Mouse (Mus musculus): ENCODE measurements at regions not wholly inside any gene's neighbourhood (a gene's known extent, or its start where the extent isn't known, plus 50 kb on each side); places are given as distances from the start of the nearest gene placed in this dataset.

GRCm38 (mm10) chr16:39751748-39752147 lies 232.4 kb upstream of the Lsamp start:
- H3K9ac ChIP-seq, result no peak overlapping the region
- H3K4me2 ChIP-seq, result no peak overlapping the region
- no peaks in the 10 kb centered on the region for H3K4me1 ChIP-seq (replicated peaks)
- no peak for ATAC-seq (ENCODE audit: low read depth)
- WGBS, result 86% methylated on average over 2 of the region's 2 CpGs
- no peak overlapping the region for H3K4me3 ChIP-seq
- H3K27me3 ChIP-seq, result no peaks in the 10 kb centered on the region
- H3K9me3 ChIP-seq, result no peaks in the 10 kb centered on the region
- no peak overlapping the region for H3K27ac ChIP-seq (replicated peaks)
- no peaks in the 10 kb centered on the region for H3K36me3 ChIP-seq

GRCm38 (mm10) chr16:39801063-39801462 lies 183.1 kb upstream of the Lsamp start:
- Histone ChIP-seq H3K36me3 (no peaks in the 10 kb centered on the region), H3K4me2 (no peak overlapping the region), H3K9ac (no peak overlapping the region), H3K9me3 (no peaks in the 10 kb centered on the region), H3K4me3 (no peak overlapping the region), H3K27ac (replicated peaks) (no peak overlapping the region), H3K27me3 (no peaks in the 10 kb centered on the region), H3K4me1 (replicated peaks) (peaks cover 4% of the 10 kb centered on the region)
- WGBS, result 14% methylated on average over 3 of the region's 3 CpGs
- no peak for ATAC-seq (ENCODE audit: low read depth)

GRCm38 (mm10) chr16:39820131-39820530 lies 164.0 kb upstream of the Lsamp start:
- ATAC-seq (ENCODE audit: low read depth), result no peak
- Histone ChIP-seq H3K4me2 (no peak overlapping the region), H3K27me3 (no peaks in the 10 kb centered on the region)

GRCm38 (mm10) chr16:39834241-39834640 lies 149.9 kb upstream of the Lsamp start:
- no peak overlapping the region for H3K4me2 ChIP-seq
- H3K27ac ChIP-seq (replicated peaks), result no peak overlapping the region
- H3K4me1 ChIP-seq (replicated peaks), result no peaks in the 10 kb centered on the region
- no peak for ATAC-seq (ENCODE audit: low read depth)
- H3K9me3 ChIP-seq, result no peaks in the 10 kb centered on the region
- no peak overlapping the region for H3K9ac ChIP-seq
- H3K27me3 ChIP-seq, result no peaks in the 10 kb centered on the region
- H3K36me3 ChIP-seq, result no peaks in the 10 kb centered on the region
- WGBS, result 67% methylated on average over 3 of the region's 3 CpGs
- no peak overlapping the region for H3K4me3 ChIP-seq

More at GRCm38 (mm10) chr16:39820131-39820530, 164.0 kb upstream of the Lsamp start:
- Histone ChIP-seq H3K4me3 (no peak overlapping the region), H3K4me1 (replicated peaks) (no peaks in the 10 kb centered on the region), H3K36me3 (no peaks in the 10 kb centered on the region), H3K9me3 (no peaks in the 10 kb centered on the region), H3K27ac (replicated peaks) (no peak overlapping the region), H3K9ac (no peak overlapping the region)

GRCm38 (mm10) chr16:39881525-39881924 lies 102.6 kb upstream of the Lsamp start:
- 80% methylated on average over 5 of the region's 5 CpGs for WGBS
- ATAC-seq (ENCODE audit: low read depth), result no peak
- no peak overlapping the region for H3K9ac ChIP-seq
- no peak overlapping the region for H3K4me2 ChIP-seq
- H3K27me3 ChIP-seq, result no peaks in the 10 kb centered on the region
- no peaks in the 10 kb centered on the region for H3K4me1 ChIP-seq (replicated peaks)
- H3K36me3 ChIP-seq, result no peaks in the 10 kb centered on the region
- no peak overlapping the region for H3K4me3 ChIP-seq
- H3K27ac ChIP-seq (replicated peaks), result no peak overlapping the region
- no peaks in the 10 kb centered on the region for H3K9me3 ChIP-seq

- no peak overlapping the region for H3K9ac ChIP-seq
- no peak overlapping the region for H3K27ac ChIP-seq (replicated peaks)
- no peaks in the 10 kb centered on the region for H3K27me3 ChIP-seq
- H3K4me3 ChIP-seq, result no peak overlapping the region
- 72% methylated on average over 1 of the region's 1 CpGs for WGBS
- ATAC-seq (ENCODE audit: low read depth), result no peak
- H3K9me3 ChIP-seq, result no peaks in the 10 kb centered on the region
- H3K4me2 ChIP-seq, result no peak overlapping the region
- H3K36me3 ChIP-seq, result no peaks in the 10 kb centered on the region
- no peaks in the 10 kb centered on the region for H3K4me1 ChIP-seq (replicated peaks)
Measured at GRCm38 (mm10) chr16:39887944-39888343, 96.2 kb upstream of the Lsamp start.

Measured in neural tube, embryonic 13.5 days (tissue).